Mouse (Mus musculus): ENCODE data around the gene Furin.

Furin gene

DNA sequence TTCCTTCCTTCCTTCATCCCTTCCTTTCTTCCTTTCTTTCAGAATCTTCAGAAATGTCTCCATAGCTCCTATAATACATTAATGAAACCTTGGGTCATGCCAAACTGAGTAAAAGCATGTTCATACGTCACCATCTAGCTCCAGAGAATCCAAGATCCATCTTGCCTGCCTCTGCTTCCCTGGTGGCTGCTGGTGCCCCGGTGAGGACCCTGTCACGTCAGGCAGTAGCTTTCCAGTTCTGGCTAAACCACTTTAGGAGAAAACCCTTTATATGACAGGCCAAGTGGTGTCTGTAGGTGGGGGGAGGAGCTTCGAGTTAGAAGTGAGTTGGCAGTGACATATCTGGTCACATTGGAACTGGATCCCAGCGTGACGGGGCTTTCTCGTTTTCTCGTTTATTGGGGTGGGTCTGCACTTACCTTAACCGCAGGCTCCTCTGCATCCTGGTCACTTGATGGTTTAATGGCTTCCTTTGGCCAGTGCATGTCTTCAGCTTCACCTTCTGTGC lies at the start of gene Furin:
TSS of gene Furin (minus strand) at position 249 of the 508 bp plus-strand sequence.
- no peak for DNase-seq (ENCODE audit: low spot score)

DNA sequence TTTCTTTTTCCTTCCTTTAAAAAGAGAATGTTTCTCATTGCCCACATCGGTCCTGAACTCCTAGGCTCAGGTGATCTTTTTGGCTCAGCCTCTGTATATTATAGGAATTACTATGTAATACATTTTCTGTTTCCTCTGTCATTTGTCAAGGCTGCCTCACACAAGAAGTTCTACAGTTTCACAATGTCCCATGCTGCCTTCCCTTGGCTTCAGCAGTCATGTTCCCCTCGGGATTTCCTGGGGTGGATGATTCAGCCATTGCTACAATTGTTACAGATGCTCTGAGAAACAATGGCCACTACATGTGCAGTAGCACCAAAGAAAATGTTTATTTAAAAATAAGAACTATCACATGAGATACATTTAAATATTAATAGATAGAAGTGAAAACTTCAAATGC lies 49.5 kb upstream of the Furin start:
- no peak for DNase-seq (ENCODE audit: low spot score)

DNA sequence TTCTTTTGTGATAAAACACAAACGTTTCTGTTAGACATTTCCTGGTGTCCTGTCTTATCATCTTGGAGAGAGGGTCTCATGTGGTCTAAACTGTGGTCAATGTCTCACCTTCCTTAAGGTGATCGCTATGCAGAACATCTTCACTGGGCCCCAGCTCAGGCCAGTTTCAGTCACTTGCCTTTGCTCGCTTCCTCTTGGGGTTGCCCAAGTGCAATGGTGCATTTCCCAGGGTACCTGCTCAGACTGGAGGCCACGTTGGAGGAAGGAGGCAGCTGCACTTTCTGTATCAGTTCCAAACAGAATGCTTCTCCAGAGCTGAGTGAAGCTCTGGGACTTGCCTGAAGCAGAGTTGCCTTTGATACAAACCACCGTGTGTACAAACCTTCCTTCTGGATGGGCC lies 48.8 kb upstream of the Furin start:
- DNase-seq (ENCODE audit: low spot score), result no peak

DNA sequence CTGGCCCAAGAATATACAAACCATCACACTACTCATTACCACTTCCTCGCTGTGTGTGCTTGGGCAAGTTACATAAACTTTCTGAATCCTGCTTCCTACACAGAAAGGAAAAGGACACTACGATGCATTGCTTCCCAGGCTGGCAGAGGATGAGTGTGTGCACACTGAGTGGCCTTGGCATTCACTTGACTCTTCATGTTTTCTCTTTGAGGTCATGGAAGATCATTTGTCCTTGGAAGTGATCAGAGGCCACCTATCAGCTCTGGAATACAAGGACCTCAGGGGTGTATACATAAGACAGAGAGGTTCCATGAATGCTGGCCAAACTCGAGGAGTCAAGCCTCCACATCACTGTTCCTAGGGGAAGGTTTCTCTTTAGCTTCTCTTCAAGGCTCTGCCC lies 47.9 kb upstream of the Furin start:
- no peak for DNase-seq (ENCODE audit: low spot score)

DNA sequence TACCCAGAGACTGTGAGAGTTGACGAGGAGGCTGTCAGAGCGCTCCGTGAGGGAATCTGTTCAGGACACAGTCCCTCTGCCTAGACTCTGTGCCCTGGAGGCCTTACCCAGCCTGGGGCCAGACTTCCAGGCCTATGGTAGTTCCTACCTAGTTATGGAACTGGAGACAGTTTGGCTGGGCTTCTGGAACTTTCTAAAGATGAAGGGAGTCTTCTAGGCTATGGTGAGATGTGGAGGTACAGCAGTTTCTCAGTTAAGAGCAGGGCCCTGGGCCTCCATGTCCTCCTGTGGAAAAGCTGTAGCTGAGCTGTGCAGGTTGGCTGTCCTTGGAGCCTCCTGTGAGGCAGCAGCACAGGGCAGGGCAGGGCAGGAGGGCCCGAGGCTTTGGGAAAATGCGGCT lies 47.0 kb upstream of the Furin start:
- no peak for DNase-seq (ENCODE audit: low spot score)

DNA sequence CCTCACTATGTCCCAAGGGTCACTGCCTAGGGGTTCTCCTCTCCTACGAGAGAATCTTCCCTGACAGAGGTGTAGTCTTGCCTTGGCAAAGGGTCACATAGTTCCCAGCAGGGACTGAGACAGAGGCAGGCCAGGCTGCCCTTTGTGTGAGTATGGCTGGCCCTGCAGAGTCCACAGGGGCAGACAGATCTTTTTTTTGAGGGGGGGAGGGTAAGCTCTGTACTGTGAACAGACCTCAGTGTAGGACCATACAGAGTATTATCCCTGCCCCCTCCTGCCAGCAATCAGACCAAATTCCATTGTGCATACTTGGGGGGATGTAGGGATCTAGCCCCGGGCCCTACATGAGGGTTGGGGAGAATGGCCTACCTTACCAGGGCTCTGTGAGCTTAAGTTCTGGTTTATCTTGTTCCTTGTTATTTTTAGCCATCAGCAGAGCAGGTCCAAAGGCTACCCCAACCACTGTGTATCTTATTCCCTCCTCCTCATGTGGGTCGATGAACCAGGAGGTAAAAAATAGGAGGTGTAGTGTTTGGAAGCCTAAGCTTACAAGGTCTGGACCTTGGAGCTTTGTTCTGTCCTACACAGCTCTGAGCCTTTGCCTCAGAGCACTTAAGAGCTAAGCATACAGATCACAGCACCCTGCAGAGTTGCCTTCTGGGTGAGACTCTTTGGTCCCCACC lies 46.5 kb upstream of the Furin start:
- DNase-seq (ENCODE audit: low spot score), result no peak

DNA sequence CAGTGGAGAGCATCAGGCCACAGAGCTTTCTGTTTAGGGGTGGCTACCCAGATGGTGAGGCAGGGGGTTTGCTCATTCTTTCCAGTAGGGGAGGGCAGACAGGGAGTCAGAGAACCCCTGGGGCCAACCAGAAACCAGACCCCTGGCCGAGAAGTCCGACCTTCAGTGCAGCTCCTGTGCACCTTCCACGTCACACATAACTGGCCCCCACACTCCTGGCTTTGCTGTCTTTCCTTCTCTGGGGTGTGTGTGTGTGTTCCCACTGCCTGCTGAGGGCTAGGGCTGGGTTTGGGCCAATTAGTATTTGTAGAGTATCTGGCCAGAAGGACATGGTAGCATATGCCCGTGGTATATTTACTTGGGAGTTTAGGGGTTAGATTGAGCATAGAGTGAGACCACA lies 45.1 kb upstream of the Furin start:
- DNase-seq (ENCODE audit: low spot score), result no peak

DNA sequence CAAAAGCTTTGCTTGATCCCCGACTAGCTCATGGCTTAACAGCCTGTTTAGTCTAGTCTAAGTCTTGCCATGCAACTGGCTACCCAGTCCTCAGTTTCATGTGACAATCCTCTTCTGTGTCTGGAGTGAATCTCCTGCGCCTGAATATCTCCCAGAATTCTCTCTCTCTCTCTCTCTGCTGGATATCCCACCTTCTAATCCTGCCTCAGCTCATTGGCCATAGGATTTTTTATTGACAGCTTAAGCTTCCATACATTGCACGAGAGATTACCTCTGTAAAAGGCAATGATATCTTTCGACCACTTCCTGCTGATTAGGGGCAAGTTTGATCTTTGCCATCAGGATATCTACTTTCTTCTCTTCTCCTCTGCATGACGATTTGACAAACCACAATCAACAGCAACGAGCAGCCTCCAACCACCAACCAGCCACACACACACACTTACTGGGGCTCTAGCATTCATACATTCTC lies 44.4 kb upstream of the Furin start:
- DNase-seq (ENCODE audit: low spot score), result no peak

DNA sequence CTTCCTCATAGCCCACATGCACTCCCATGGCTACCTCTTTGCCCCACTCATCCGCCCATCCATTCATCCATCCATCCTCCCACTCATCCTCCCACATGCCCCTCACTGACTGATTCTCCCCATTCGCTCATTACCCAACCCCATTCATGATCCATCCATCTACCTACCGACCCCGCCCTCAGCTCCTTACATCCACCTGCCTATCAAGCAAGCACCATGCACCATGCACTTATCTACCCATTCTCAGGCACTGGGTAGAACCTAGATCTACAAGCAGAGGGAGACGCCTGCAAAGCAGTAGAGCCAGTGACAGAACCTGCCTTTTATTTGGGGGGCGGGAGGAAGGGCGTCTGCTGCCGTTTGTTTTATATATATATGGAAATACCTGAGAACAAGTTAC lies 42.1 kb upstream of the Furin start:
- no peak for DNase-seq (ENCODE audit: low spot score)

DNA sequence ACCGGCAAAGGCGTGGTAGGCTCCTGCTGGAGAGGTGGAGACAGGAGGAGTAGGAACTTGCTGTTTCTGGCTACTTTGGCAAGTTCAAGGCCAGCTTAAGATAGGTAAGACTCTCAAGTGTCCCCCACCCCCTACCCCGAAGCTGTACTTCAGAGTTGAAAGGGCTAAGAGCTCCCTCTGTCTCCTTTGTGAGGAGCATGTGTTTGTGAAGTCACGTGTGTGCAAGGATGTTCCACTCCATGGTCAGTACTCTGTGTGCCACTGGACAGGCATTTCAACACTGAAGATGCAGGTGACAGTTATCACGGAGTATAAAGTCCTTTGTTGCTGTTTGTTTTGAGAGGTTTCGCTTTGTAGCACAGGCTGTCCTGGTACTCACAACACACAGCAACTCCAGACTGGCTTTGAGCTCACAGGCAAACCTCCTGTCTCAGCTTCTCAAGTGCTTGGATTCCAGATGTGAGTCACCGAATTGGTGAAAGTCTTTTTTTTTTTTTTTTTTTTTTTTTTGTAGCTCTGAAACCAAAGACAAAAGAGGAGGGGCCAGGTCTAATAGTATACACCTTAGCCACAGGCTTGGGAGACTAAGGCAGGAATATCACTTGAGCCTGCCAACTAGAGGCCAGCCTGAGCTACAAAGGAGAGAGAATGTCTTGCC lies 41.1 kb upstream of the Furin start:
- no peak for DNase-seq (ENCODE audit: low spot score)

DNA sequence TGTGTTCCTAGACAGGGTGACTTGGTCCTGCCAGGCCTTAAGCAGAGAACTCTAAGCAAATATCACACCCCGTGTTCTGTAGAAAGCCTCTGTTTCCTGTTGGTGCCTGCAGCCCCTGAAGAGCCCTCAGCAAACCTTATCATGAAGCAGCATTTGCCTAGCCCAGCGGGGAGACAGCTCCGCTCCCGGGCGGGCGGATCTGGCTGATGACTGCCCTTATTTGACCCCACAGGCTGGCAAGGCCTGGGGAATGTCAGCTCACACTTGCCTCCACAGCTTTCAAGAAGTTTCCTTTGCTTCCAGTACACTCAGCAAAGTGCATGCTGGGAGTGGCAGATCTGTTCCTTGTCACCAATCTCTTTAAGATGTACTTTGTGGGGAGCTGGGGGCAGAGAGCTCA lies 40.3 kb upstream of the Furin start:
- DNase-seq (ENCODE audit: low spot score), result no peak

DNA sequence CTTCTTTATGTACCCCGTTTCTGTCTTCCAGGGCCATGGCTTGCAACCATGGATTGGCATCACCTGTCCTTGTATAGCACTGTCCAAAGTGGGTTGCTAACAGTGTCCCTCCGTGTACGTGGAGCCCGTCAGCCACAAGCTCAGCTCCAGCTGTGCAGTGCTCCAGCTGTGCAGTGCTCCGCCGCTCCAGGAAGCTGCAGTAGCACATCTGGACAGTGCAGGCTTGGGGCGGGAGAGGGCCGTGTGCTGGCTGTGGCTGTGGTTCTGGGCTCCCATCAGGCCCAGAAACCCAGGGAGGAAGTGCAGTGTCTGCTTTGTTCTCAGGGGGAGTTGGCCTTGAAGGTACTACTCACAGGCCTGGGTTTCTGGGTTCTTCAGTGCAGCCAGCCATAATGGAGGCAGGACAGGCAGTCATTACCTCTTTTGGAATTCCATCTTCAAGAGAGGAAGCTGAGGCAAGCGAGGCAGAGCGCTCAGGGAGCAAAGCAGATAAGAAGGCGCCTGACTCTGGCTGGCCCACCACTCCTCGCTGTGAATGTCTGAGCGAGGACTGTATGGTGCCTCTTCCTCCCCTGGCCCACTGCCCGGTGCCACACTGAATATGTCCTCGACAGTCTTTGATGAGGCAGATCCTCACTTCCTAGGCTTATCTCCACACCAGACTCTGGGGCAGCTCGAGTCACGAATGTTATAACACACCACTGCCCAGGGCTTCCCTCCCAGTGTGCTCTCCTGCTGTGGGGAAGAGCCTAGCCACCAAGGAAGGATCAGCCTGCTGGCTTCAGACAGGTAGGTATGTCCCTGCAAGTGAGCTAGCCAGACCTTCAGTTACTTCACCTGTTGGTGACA lies 39.4 kb upstream of the Furin start:
- no peak for DNase-seq (ENCODE audit: low spot score)

DNA sequence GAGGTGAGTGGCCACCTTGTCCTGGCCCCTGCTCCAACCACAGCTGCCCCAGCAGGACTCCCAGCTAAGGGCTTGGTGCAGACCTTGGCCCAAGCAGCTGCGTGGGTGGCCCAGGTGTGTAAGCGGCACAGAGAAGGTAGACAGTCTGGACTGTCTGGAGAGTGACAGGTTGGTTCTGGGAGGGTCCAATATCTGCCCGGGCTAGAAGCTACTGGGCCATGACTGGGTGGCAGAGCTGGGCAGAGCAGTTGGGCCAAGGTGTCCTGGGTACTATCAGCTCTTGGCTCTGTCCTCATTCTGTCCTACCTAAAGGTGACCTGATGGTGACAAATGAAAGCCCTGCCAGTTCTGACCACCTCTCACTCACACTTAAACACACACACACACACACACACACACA lies 37.9 kb upstream of the Furin start:
- no peak for DNase-seq (ENCODE audit: low spot score)

DNA sequence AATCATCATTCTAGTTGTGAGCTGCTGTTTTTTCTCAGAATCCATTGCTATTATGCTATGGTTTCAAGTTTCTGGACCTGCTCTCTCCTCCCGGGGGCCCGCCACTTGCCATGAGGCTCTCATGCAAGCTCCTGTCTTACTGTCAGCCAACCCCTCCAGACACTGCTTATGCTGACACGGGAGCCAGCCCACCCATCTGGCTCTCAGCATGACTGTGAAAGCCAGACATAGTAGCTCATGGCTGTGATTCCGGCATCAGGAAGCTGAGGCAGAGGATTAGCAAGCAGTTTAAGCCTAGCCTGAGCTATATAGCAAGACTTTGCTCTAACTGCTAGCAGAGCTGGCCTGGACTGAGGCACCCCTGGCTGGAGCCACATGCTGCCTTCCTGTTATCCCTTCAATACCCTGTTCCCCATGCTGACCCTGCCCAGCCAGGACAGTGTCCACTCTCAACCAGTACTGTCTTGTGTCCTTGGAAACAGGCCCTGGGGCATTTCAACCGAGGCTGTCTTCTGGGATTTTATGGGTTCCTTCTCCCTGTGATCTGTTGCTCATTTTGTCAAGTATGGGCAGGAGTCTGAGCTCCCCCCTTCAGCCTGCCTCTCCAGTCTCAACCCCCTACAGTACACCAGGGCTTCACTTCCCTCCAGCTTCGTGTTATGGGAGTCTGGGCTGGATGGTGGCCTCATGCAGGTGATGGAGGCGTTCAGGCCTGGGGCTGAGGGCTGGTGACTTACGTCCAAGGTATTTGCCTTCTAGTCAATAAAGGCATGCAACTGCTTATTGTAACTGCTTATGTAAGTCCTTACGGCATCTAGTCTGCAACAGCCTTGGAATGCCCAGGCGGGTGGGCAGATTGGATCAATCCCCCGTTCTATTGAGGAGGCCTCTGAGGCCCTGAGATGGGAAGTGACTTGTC lies 37.0 kb upstream of the Furin start:
- DNase-seq (ENCODE audit: low spot score), result no peak

DNA sequence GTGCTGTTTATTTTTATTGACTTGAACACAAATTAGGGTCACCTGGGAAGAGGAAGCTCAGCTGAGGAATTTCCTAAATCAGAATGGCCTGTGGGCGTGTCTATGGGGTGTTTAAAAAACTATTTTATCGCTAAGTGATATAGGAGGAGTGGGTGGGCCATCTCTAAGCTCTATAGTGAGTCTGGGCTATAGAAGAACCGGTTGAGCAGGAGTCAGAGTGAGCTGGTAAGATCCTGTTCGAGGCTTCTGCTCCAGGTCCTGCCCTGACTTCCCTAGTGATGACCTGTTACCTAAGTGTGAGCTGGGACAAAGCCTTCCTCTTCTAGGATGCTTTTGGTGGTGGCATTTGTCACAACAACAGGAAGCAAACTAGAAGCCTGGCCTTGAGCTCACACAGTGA lies 35.4 kb upstream of the Furin start:
- no peak for DNase-seq (ENCODE audit: low spot score)

DNA sequence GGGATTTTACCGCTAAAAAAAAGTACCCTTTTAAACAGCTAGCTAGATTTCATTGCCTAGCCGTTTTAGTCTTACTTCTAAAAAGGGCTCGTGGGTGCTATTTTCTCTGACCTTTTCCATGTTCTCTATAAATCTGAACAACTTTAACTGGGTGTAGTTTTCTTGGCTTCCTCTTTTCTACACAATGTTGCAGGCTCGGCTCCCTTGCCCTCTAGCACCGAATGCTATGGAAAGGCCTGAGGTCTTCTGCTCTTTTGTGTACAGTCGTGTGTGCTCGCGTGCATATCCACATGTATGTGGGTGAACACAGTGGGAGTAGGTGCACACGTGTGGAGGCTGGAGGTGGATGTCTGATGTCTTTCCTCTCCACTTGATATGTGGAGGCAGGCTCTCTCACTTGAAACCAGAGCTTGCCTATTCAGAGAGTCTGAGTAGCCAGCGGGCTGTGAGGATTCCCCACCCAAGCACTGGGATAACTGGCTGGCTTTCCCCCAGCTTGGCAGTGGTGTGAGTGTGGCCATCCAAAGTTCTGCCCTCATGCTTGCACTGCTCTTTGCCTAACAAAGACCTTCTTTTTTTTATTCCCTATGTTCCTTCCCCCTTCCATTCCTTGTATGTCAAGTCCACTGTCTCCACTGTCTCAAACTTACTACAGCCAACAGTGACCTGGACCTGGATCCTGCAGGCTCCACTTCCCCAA lies 34.7 kb upstream of the Furin start:
- no peak for DNase-seq (ENCODE audit: low spot score)

DNA sequence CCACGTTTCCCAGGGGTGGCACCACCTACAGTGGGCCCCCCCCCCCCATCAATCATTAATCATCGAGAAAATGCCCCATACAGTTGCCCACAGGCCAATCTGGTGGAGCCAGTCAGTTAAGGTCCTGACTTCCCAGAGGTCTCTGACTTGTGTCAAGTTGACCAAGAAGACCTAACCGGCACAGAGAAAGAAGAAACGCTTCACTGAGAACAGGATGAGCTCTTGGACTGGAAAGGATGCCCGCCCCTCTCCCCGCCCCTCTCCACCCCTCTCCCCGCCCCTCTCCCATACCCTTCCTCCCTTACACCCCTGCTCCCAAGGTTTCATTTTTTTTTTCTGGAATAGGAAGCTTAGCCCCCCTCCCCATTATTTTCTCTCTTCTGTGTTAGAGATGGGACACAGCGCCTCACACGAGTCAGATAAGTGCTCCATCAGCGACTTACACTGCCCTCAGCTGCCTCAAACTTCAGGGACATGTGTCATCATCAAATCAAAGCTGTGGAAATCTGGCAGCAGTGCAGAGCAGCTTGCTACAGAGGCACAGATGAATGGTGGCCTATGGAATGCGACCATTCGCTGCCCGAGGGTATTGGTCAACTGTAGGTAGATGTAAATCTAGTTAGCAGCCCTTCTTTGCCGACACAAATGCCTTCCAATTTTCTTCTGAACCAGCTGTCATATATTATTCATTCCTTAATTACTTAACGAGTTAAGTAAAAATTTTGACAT lies 34.0 kb upstream of the Furin start:
- no peak for DNase-seq (ENCODE audit: low spot score)

DNA sequence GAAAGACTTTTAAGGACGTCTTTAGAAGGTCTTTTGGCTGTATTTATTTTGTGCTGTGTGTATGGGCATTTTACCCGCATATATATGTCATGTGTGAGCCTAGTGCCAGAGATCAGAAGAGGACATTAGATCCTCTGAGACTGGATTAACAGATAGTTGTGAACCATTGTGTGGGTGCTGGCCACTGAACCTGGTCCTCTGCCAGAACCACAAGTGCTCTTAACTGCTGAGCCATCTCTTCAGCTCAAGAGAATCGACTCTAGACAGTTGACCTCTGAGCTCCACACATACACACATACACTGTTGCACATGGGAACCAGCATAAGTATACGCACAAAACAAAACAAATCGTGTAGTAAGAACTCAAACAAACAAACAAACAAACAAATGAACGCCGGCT lies 31.3 kb upstream of the Furin start:
- DNase-seq (ENCODE audit: low spot score), result no peak

DNA sequence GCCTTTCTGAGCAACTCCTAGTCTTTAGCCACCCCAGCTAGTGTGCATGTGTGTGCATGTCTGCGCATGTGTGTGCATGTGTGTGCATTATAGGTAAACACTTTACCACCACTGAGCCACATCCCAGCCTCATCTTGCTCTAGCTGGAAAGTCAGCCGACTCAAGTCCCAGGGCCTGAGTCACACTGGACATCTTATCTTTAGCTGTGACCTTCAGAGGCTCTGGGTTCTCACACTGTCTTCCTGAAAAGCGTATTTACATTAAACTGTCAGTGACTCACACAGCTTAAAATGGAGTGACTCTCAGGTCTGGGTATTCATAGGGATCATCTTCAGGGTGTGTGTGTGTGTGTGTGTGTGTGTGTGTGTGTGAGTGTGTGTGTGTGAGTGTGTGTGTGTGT lies 30.4 kb upstream of the Furin start:
- no peak for DNase-seq (ENCODE audit: low spot score)

DNA sequence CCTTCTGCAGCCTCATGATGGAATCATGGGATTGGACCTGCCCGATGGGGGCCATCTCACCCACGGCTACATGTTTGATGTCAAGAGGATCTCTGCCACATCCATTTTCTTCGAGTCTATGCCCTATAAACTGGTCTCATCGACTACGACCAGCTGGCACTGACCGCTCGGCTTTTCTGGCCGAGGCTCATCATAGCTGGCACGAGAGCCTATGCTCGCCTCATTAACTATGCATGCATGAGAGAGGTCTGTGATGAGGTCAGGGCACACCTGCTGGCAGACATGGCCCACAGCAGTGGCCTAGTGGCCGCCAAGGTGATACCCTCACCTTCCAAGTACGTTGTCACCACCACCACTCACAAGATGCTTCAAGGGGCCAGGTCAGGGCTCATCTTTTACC lies 24.4 kb upstream of the Furin start:
- no peak for DNase-seq (ENCODE audit: low spot score)

DNA sequence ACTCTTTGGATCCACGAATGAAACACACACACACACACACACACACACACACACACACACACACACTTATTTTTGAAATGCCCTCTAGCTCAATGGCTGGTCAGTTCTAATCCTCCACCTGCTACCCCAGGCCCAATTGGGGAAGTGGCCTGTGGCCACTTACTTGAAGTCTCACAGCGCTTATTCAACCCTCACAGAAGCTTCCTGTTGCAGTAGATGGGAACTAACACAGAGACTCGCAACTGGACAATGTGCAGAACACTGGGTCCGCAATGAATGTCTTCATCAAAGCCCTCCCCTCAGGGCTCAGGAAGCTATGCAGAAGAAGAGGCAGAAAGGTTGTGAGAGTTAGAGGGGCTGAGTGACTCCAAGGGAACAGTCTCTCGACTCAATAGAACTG lies 22.5 kb upstream of the Furin start:
- no peak for DNase-seq (ENCODE audit: low spot score)

Data from ovary, postnatal 10 days (tissue).